9 mouse cellular contexts compared by ENCODE assay signal in the genomic region with DNA sequence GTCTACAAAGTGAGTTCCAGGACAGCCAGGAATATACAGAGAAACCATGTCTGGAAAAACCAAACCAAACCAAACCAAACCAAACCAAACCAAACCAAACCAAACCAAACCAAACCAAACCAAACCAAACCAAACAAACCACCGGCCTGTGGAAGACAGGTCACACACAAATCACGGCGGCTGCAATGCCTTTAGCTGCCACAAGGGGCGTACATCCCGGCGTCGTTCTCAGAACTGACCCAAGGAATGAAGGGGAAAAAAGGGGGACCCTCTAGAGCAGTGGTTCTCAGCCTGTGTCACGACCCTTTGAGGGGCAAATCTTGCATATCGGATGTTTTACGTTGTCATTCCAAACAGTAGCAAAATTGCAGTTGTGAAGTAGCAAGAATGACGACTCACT. TPM values are rescaled to one million over a fixed set of nuclear protein-coding genes. Genes with fewer than 3 reads are reported as not detected.
DNase-seq lines count a peak whose midpoint lies in the region; ATAC-seq and TF ChIP-seq lines count a peak whose summit lies in the region.
"Had no signal": no experiment of that assay in that cellular context is flagged by ENCODE, and none has a peak within 500 bp of the region (broad histone marks: within the 10 kb centered on the region; RNA-seq: fewer than 3 reads in every experiment).

No protein-coding gene starts in this region.

- TF ChIP-seq CTCF in brain, embryonic 14.5 days (IDR thresholded peaks at IDR 0.05; ENCODE audit: borderline replicate concordance, extremely low read depth, insufficient read depth, insufficient read length): peak; percentile 77

- no peak overlapping the region for H3K4me2 ChIP-seq in heart, embryonic 11.5 days
- no peak overlapping the region for H3K4me2 ChIP-seq in neural tube, embryonic 15.5 days
- H3K4me2 ChIP-seq: heart, embryonic 15.5 days had no signal

- no peaks in the 10 kb centered on the region for H3K27me3 ChIP-seq in heart, embryonic 11.5 days (ENCODE audit: control insufficient read depth, insufficient read depth, low read length)
- H3K27me3 ChIP-seq in neural tube, embryonic 15.5 days (replicated peaks): no peaks in the 10 kb centered on the region
- H3K27me3 ChIP-seq: heart, embryonic 15.5 days had no signal

- H3K4me3 ChIP-seq in heart, embryonic 11.5 days (ENCODE audit: low read depth, low read length): no peak overlapping the region
- H3K4me3 ChIP-seq in neural tube, embryonic 15.5 days (replicated peaks): no peak overlapping the region
- H3K4me3 ChIP-seq: heart, embryonic 15.5 days had no signal

- WGBS in heart, embryonic 11.5 days (ENCODE audit: insufficient replicate concordance): 32% methylated on average over 11 of the region's 11 CpGs
- WGBS in neural tube, embryonic 15.5 days: 41% methylated on average over 11 of the region's 11 CpGs

- no peak for ATAC-seq in heart, embryonic 11.5 days (replicated peaks; ENCODE audit: insufficient number of reproducible peaks, low FRiP score, low TSS enrichment)
- ATAC-seq in neural tube, embryonic 15.5 days (ENCODE audit: low FRiP score): no peak

- no peaks in the 10 kb centered on the region for H3K4me1 ChIP-seq in heart, embryonic 11.5 days (ENCODE audit: control insufficient read depth, insufficient read depth, low read length)
- no peaks in the 10 kb centered on the region for H3K4me1 ChIP-seq in neural tube, embryonic 15.5 days
- H3K4me1 ChIP-seq: heart, embryonic 15.5 days had no signal

- DNase-seq in heart, adult 18-20 months: peak; percentile 30 to 79
- DNase-seq in neural tube, embryonic 10.5 days (ENCODE audit: extremely low spot score, low spot score): peak; percentile 67
- DNase-seq in brain, embryonic 14.5 days (ENCODE audit: low read depth): no peak
- DNase-seq in induced T-regulatory cell, adult 2 months (ENCODE audit: low read depth): peak; percentile 48
- DNase-seq in retina, postnatal 1 day: peak; percentile 51
- DNase-seq in yolk sac, embryonic 10.5 days (ENCODE audit: low spot score): no peak

- H3K36me3 ChIP-seq in heart, embryonic 11.5 days (ENCODE audit: control insufficient read depth, insufficient read depth, low read length): no peaks in the 10 kb centered on the region
- no peaks in the 10 kb centered on the region for H3K36me3 ChIP-seq in neural tube, embryonic 15.5 days
- H3K36me3 ChIP-seq: heart, embryonic 15.5 days had no signal

- H3K9ac ChIP-seq in heart, embryonic 11.5 days (ENCODE audit: low read depth, low read length): no peak overlapping the region
- no peak overlapping the region for H3K9ac ChIP-seq in neural tube, embryonic 15.5 days (replicated peaks)
- H3K9ac ChIP-seq: heart, embryonic 15.5 days had no signal

- no peaks in the 10 kb centered on the region; the same call in 1 of the 2 replicates for H3K9me3 ChIP-seq in heart, embryonic 11.5 days (replicated peaks; ENCODE audit: control insufficient read depth, low read length)
- no peaks in the 10 kb centered on the region for H3K9me3 ChIP-seq in neural tube, embryonic 15.5 days (replicated peaks)
- H3K9me3 ChIP-seq: heart, embryonic 15.5 days had no signal

- no peak overlapping the region for H3K27ac ChIP-seq in heart, embryonic 11.5 days (ENCODE audit: low read depth, low read length)
- H3K27ac ChIP-seq in neural tube, embryonic 15.5 days (replicated peaks): no peak overlapping the region
- H3K27ac ChIP-seq: heart, embryonic 15.5 days had no signal

- TF ChIP-seq POLR2A in brain, embryonic 14.5 days (IDR thresholded peaks at IDR 0.05; ENCODE audit: borderline replicate concordance, extremely low read depth, insufficient read depth, insufficient read length, poor library complexity, severe bottlenecking): no peak

RNA-seq across cellular contexts. Expression of a gene that starts 12.8 kb away (rescaled TPM):
- total RNA-seq in heart, adult 18-20 months (2021): 1 to 10 TPM; 7.3 to 8.2 TPM
- 2.5 and 2.9 TPM in 2 replicates for polyA plus RNA-seq in heart, embryonic 11.5 days (2014; fragmentation: Nextera tagmentation; extraction: Ambion mirVana)
- 4.7 and 5.6 TPM in 2 replicates for polyA plus RNA-seq in neural tube, embryonic 15.5 days (2015; fragmentation: Nextera tagmentation; extraction: Ambion mirVana)
- 4.8 and 8.2 TPM in 2 replicates for polyA plus RNA-seq in brain, embryonic 14.5 days (2012; rRNA removed)

Comparison
In these comparisons a context has a peak if more than half of its experiments do, and no peak if none do; other contexts are left out.
1. DNase-seq: peak in heart, adult 18-20 months (2 of 2), neural tube, embryonic 10.5 days (single experiment), induced T-regulatory cell, adult 2 months (single experiment) and retina, postnatal 1 day (single experiment); none in brain, embryonic 14.5 days (single experiment) and yolk sac, embryonic 10.5 days (single experiment).